Mouse (Mus musculus) limb, embryonic 13.5 days (tissue): ENCODE measurements around the gene Coa4. TPM values are rescaled to one million over a fixed set of nuclear protein-coding genes. Genes with fewer than 3 reads are reported as not detected.

Source experiments
- ATAC-seq: fragments of 200-750 bp; cut with Nextera tagmentation; 2 replicates; pipeline ENCODE4 v1.8.0; 2017; ENCODE audit warnings: low read depth, moderate number of reproducible peaks, moderate TSS enrichment; ENCODE audit not compliant: low FRiP score
- H3K27ac ChIP-seq: fragments of 300-500 bp; sonication (generic); 2 replicates; pipeline ENCODE4 v1.5.1; 2015; ENCODE audit warnings: inconsistent platforms, mild to moderate bottlenecking, moderate library complexity
- H3K27me3 ChIP-seq: fragments of 300-500 bp; sonication (generic); 2 replicates; pipeline ENCODE4 v1.6.1; 2015; ENCODE audit warnings: mild to moderate bottlenecking, inconsistent platforms
- H3K36me3 ChIP-seq: fragments of 300-500 bp; sonication (generic); 2 replicates; pipeline ENCODE4 v1.6.1; 2015; ENCODE audit warnings: inconsistent platforms, mild to moderate bottlenecking, moderate library complexity
- H3K4me1 ChIP-seq: fragments of 300-500 bp; sonication (generic); 2 replicates; pipeline ENCODE4 v1.6.1; 2015; ENCODE audit warnings: inconsistent platforms
- H3K4me2 ChIP-seq: fragments of 300-500 bp; sonication (generic); replicated peaks from 2 replicates; pipeline ENCODE4 v1.6.1; 2015; ENCODE audit warnings: inconsistent platforms, mild to moderate bottlenecking, moderate library complexity
- H3K4me3 ChIP-seq: fragments of 300-500 bp; sonication (generic); 2 replicates; pipeline ENCODE4 v1.5.1; 2015; ENCODE audit warnings: moderate library complexity, mild to moderate bottlenecking, inconsistent platforms
- H3K9ac ChIP-seq: fragments of 300-500 bp; sonication (generic); 2 replicates; pipeline ENCODE4 v1.6.1; 2015; ENCODE audit warnings: mild to moderate bottlenecking, inconsistent platforms
- H3K9me3 ChIP-seq: fragments of 300-500 bp; sonication (generic); 2 replicates; pipeline ENCODE4 v1.6.1; 2016; ENCODE audit warnings: inconsistent platforms
- WGBS: fragments of 180-500 bp; shearing (Covaris S2); methylation state at CpG from one replicate; pipeline ENCODE4 v1.1.7; 2015; 5-methylcytosine and 5-hydroxymethylcytosine counted together
- polyA plus RNA-seq: library from polyadenylated mRNA; unstranded; fragments of >200 nt; fragmentation: Nextera tagmentation; extraction: Ambion mirVana; gene quantifications from 2 replicates; pipeline ENCODE4 v1.2.1, GENCODE M21; 2015

Gene Coa4
- polyA plus RNA-seq, 1 experiment from 2014 or later = 18.5 TPM

DNA sequence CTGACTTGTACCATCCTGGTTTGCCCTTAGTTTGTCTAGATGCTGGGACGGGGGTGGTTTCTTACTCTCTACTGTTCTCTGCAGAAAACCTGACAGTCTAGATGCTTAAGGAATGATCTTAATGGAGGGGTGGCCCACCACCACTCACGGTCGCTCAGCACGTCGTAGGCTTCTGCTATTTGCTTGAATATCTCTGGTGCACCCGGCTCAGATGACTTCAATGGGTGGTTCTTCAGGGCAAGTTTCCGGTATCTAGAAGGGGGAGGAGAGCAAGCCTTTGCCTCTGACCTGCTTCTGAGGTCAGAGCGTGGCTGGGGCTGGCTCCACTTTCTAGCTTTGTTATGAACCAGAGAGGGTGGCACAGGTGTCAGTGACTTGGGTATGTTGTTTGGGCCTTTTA, 25.3 kb upstream of the Coa4 start:
- no peak for ATAC-seq
- Histone ChIP-seq H3K27ac (no peak overlapping the region), H3K4me2 (no peak overlapping the region), H3K4me3 (no peak overlapping the region), H3K27me3 (peaks cover 5% of the 10 kb centered on the region; the same call in 1 of the 2 replicates), H3K36me3 (no peaks in the 10 kb centered on the region), H3K9ac (no peak overlapping the region), H3K4me1 (peaks cover 8% of the 10 kb centered on the region), H3K9me3 (no peaks in the 10 kb centered on the region)
- 73% methylated on average over 8 of the region's 8 CpGs for WGBS

DNA sequence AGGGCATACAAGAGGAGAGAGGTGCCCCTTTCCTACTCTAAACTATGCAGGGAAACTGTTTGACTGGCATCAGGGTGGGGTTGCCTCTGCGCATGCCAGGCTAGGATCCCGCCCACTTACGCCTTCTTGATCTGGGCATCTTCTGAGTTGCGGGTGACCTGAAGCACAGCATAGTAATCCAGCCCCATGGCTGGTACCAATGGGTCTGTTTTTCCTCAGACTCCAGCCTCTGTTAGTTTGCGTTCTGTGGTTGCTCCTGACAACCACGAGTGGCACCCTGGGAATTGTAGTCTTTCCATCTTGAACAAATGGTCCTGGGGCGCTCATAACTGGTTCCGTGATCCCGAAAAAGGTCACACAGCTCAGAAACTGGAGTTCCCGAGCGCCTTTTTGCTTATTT, 22.3 kb upstream of the Coa4 start, which contains the start of gene Dnajb13:
Gene Dnajb13 (minus strand): TSS at position 388 of the 400 bp plus-strand sequence.
- 46% methylated on average over 11 of the region's 11 CpGs for WGBS
- no peak within 1 kb of the TSS for H3K9ac ChIP-seq
- no peak within 1 kb of the TSS for H3K4me3 ChIP-seq
- H3K4me1 ChIP-seq = no peaks in the 10 kb centered on the region
- H3K27me3 ChIP-seq = peaks cover 5% of the 10 kb centered on the region; the same call in 1 of the 2 replicates
- H3K27ac ChIP-seq = no peak within 1 kb of the TSS
- H3K9me3 ChIP-seq = no peaks in the 10 kb centered on the region
- ATAC-seq = no peak
- H3K36me3 ChIP-seq = no peaks in the 10 kb centered on the region
- H3K4me2 ChIP-seq = 0 out of 2 replicates have a peak within 1 kb of the TSS, but pooled peaks have one; percentile 28

DNA sequence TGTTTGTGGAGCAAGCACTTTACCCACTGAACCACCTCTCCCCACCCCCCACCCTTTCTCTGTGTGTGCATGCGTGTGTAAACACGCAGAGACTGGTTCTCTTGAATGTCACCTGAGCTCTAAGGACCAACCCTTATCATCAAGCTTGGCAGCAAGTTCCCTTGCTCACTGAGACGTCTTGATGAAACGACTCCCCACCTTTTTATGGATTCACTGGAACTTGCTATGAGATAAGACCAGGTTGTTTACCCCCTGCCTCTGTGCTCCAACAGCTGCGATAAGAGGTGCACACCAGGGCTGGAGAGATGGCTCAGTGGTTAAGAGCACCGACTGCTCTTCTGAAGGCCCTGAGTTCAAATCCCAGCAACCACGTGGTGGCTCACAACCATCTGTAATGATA, 16.7 kb upstream of the Coa4 start:
- Histone ChIP-seq H3K36me3 (no peaks in the 10 kb centered on the region), H3K4me2 (no peak overlapping the region), H3K9me3 (no peaks in the 10 kb centered on the region), H3K27ac (no peak overlapping the region), H3K27me3 (no peaks in the 10 kb centered on the region), H3K9ac (no peak overlapping the region), H3K4me3 (no peak overlapping the region), H3K4me1 (no peaks in the 10 kb centered on the region)
- no peak for ATAC-seq
- WGBS = 65% methylated on average over 7 of the region's 7 CpGs

DNA sequence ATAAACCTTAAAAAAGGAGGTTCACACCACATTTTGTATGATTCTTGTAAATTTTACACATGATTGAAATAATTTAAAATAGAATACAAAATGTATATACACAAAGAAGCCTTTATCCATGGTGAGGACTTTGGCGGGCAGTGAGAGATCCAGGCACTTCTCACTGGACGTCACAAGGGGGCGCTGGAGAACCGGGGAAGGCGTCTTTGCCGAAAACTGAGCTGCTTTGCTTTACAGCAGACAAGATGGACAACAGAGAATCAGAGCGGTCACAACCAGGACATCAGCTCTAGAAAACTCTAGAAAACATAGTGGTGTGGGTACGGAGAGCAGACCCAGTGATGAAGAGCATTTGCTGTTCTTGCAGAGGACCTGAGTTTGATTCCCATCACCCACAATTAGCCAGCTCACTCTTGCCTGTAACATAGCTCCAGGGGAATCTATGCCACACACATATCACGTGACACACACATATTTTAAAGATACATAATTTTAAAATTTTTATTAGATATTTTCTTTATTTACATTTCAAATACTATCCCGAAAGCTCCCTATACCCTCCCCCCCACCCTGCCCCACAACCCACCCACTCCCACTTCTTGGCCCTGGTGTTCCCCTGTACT, 16.1 kb upstream of the Coa4 start:
- Histone ChIP-seq H3K4me2 (peak overlapping the region; percentile 35; the same call in 1 of the 2 replicates), H3K36me3 (no peaks in the 10 kb centered on the region), H3K27me3 (no peaks in the 10 kb centered on the region), H3K9me3 (no peaks in the 10 kb centered on the region), H3K4me1 (no peaks in the 10 kb centered on the region), H3K4me3 (no peak overlapping the region), H3K27ac (no peak overlapping the region), H3K9ac (no peak overlapping the region)
- ATAC-seq = peak; percentile 67
- 24% methylated on average over 10 of the region's 10 CpGs for WGBS

DNA sequence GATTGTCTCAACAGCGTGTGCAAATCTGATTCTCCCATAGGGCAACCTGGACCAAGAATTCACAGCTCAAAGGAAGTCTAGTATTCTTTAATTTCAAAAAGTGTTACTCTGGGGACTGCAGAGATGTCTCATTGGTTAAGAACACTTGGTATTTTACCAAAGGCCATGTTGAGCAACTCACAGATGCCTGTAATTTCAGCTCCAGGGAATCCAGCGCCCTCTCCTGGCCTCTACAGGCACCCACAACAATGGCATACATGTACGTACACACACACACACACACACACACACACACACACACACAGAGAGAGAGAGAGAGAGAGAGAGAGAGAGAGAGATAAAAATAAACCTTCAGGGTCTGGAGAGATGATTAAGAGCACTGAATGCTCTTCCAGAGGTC, 14.6 kb upstream of the Coa4 start:
- H3K4me2 ChIP-seq = no peak overlapping the region
- H3K9ac ChIP-seq = no peak overlapping the region
- WGBS = 73% methylated on average over 3 of the region's 3 CpGs
- no peak for ATAC-seq
- no peak overlapping the region for H3K27ac ChIP-seq
- no peak overlapping the region for H3K4me3 ChIP-seq
- no peaks in the 10 kb centered on the region for H3K9me3 ChIP-seq
- no peaks in the 10 kb centered on the region for H3K4me1 ChIP-seq
- no peaks in the 10 kb centered on the region for H3K27me3 ChIP-seq
- H3K36me3 ChIP-seq = no peaks in the 10 kb centered on the region

DNA sequence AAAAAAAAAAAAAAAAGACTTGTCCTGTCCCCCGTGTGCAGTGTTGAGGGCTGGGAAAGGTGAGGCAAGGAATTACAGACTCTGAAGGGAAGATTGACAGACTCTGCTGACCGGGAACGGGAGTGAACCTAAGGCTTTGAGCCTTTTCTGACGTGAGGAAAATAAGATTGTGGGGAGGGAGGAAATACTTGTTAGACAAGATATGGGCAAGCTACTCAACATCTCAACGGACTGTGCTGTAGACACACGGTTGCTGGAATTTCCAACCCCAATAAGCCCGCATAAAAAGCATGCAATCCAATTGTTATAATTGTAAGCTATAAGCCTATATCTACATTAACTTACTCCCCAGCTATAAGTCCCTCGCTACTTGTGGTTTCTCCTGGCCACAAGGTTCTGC, 12.2 kb upstream of the Coa4 start:
- ATAC-seq = no peak
- Histone ChIP-seq H3K36me3 (no peaks in the 10 kb centered on the region), H3K4me3 (no peak overlapping the region), H3K27ac (no peak overlapping the region), H3K9ac (no peak overlapping the region), H3K4me2 (no peak overlapping the region), H3K9me3 (no peaks in the 10 kb centered on the region), H3K4me1 (no peaks in the 10 kb centered on the region), H3K27me3 (no peaks in the 10 kb centered on the region)
- 70% methylated on average over 8 of the region's 8 CpGs for WGBS

DNA sequence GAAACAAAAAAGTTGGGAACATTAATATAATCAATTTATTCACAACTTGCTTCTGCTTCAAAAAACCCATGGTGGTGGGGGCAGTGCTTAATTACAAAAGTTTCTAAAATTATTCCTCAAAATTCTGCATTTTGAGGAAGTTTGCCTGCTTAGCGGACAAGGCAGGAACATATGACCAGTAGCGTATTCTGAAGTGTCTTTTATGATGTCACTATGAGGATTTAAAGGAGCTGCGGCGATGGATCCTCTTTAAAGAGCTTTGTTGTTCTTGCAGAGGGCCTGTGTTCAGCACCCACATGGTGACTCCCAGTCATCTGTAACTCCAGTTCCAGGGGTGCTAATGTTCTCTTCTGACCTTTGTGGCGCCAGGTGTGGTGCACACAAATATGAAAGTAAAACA, 6.1 kb upstream of the Coa4 start:
- H3K9me3 ChIP-seq = 0 out of 2 replicates have a peak, but pooled peaks cover 3% of the 10 kb centered on the region
- no peak overlapping the region for H3K9ac ChIP-seq
- H3K4me1 ChIP-seq = no peaks in the 10 kb centered on the region
- no peak overlapping the region for H3K27ac ChIP-seq
- no peaks in the 10 kb centered on the region for H3K36me3 ChIP-seq
- H3K27me3 ChIP-seq = no peaks in the 10 kb centered on the region
- no peak overlapping the region for H3K4me3 ChIP-seq
- ATAC-seq = no peak
- WGBS = 93% methylated on average over 5 of the region's 5 CpGs
- no peak overlapping the region for H3K4me2 ChIP-seq

DNA sequence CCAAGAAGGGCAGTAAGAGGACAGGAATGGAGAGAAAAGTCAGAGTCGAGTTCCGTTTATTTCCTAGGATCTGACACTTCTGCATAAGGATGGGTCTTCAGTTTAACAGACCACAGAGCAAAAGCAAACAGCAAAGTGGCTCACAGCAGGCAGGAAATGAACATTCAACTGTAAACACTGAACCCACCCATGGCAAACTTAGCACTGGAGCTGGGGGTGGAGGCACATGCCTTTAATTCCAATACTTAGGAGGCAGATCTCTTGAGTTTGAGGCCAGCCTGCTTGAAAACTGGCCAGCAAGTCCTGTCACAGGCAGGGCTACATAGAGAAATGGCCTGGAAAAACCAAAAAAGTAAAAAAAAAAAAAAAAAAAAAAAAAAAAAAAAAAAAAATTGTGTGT, 3.4 kb upstream of the Coa4 start:
- no peak for ATAC-seq
- Histone ChIP-seq H3K27ac (no peak overlapping the region), H3K9ac (no peak overlapping the region), H3K4me2 (no peak overlapping the region), H3K36me3 (no peaks in the 10 kb centered on the region), H3K4me1 (peaks cover 11% of the 10 kb centered on the region), H3K27me3 (no peaks in the 10 kb centered on the region), H3K4me3 (no peak overlapping the region), H3K9me3 (0 out of 2 replicates have a peak, but pooled peaks cover 3% of the 10 kb centered on the region)
- 65% methylated on average over 2 of the region's 2 CpGs for WGBS

DNA sequence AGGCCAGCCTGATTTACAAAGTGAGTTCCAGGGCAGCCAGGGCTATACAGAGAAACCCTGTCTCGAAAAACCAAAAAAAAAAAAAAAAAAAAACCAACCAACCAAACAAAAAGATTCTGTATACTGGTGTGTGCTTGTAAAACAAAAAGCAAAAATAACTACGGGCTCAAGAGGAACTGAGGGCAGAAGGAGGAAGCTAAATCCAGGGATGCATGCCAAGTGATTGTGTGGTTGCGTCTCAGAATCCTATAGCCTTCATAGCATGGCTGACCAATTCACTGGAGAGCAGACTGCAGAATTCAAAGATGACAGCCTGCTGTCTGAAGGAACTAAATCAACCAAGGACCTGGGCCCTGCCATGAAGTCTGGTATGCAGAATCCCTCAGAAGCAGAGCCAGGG, 2.7 kb upstream of the Coa4 start:
- Histone ChIP-seq H3K27ac (no peak overlapping the region), H3K36me3 (peaks cover 6% of the 10 kb centered on the region), H3K27me3 (no peaks in the 10 kb centered on the region), H3K9ac (no peak overlapping the region), H3K4me1 (peaks cover 11% of the 10 kb centered on the region), H3K4me2 (no peak overlapping the region), H3K9me3 (0 out of 2 replicates have a peak, but pooled peaks cover 3% of the 10 kb centered on the region), H3K4me3 (no peak overlapping the region)
- 83% methylated on average over 3 of the region's 3 CpGs for whole genome bisulfite sequencing
- ATAC-seq = no peak

DNA sequence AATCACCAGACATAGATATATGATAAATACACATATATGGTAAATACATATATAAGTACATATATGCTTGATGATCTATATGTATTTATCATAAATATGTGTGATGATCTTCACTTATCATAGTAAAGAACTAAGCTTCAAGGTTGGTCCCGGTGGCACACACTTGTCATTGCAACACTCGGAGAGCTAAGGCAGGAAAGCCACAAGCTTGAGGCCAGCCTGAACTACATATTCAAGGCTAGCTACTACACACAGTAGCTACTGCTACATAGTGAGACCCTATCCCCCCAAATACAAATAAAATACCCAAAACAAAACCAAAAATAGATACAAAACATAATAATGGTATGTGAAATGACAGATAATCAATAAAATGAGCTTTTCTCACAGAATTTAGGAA, 1.0 kb upstream of the Coa4 start:
- Histone ChIP-seq H3K4me3 (no peak overlapping the region), H3K27ac (no peak overlapping the region)
- WGBS = 91% methylated on average over 2 of the region's 2 CpGs

DNA sequence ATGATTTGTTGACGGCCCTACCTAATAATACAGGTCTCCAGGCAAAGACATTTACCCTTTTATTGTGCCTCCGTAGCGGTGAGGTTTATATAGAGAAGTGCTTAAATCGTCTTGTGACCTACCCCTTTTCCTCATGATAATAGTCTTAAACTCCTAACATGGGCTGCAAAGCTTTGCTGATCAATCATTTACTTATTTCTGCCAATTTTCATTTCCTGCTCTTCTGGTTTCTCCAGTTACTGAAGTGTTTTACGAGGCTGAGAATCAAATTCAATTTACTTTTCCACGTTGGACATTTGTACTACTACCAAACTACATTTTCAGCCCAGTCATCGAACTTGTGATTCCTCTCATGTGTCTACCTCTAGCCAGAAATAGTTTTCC, 640 bp downstream of the Coa4 start:
- ATAC-seq = no peak
- H3K36me3 ChIP-seq = peaks cover 20% of the 10 kb centered on the region
- peak overlapping the region; percentile 72 for H3K4me2 ChIP-seq
- H3K9me3 ChIP-seq = no peaks in the 10 kb centered on the region
- H3K9ac ChIP-seq = peak overlapping the region; percentile 75
- 28% methylated on average over 7 of the region's 7 CpGs for WGBS
- no peaks in the 10 kb centered on the region for H3K27me3 ChIP-seq
- peak overlapping the region; percentile 64 for H3K4me3 ChIP-seq
- H3K4me1 ChIP-seq = peaks cover 11% of the 10 kb centered on the region
- no peak overlapping the region for H3K27ac ChIP-seq

More for the DNA sequence above, 1.0 kb upstream of the Coa4 start:
- H3K36me3 ChIP-seq = peaks cover 20% of the 10 kb centered on the region
- H3K4me2 ChIP-seq = no peak overlapping the region
- ATAC-seq = no peak
- no peak overlapping the region for H3K9ac ChIP-seq
- H3K9me3 ChIP-seq = no peaks in the 10 kb centered on the region
- H3K27me3 ChIP-seq = no peaks in the 10 kb centered on the region
- peaks cover 11% of the 10 kb centered on the region for H3K4me1 ChIP-seq

DNA sequence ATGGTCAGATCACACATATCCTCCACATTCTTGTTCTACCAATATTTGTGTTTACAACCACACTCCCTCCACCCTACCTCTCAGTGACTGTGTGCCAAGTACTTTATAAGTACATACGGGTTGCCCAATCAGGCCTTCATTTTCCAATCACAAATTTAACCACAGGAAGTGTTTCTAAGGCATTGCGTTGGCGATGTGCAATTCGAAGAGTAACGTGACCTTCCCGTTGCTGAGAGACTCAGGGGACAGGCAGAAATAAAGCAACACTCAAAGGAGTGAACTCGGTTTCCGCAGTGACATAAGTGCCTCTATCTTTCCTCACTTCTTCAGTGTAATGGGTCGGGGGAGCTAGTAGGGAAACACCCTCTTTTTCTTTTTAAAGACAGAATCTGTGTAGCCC, 2.6 kb downstream of the Coa4 start:
- peaks cover 11% of the 10 kb centered on the region for H3K4me1 ChIP-seq
- peaks cover 20% of the 10 kb centered on the region for H3K36me3 ChIP-seq
- ATAC-seq = no peak
- no peaks in the 10 kb centered on the region for H3K27me3 ChIP-seq
- 95% methylated on average over 9 of the region's 9 CpGs for WGBS
- no peak overlapping the region for H3K4me3 ChIP-seq
- H3K9ac ChIP-seq = no peak overlapping the region
- H3K4me2 ChIP-seq = no peak overlapping the region
- no peaks in the 10 kb centered on the region for H3K9me3 ChIP-seq
- H3K27ac ChIP-seq = no peak overlapping the region

DNA sequence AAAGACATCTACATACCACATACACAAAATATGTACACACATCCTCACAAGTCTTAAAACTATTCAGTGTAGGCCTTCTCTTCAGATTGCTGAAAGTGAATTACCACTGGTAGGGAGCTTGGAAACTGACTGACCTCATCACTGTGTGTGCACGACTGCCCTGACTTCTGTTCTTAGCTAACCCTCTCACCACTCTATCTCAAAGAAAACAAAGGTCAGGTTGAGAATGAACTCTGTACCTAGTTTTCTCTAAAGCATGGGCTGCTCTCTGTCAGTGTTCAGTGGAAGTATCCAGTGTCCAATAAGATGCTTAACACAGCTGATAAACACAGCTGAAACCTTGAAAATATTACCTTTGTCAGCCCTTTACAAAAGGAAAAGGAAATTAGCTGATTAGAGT, 7.6 kb downstream of the Coa4 start:
- 64% methylated on average over 1 of the region's 1 CpGs for WGBS
- no peaks in the 10 kb centered on the region for H3K27me3 ChIP-seq
- no peaks in the 10 kb centered on the region for H3K4me1 ChIP-seq
- H3K9me3 ChIP-seq = no peaks in the 10 kb centered on the region
- ATAC-seq = no peak
- no peak overlapping the region for H3K9ac ChIP-seq
- peaks cover 26% of the 10 kb centered on the region for H3K36me3 ChIP-seq
- no peak overlapping the region for H3K4me3 ChIP-seq
- H3K4me2 ChIP-seq = no peak overlapping the region
- no peak overlapping the region for H3K27ac ChIP-seq
